Mouse (Mus musculus): ENCODE results near the gene Pdss1. TPM values are rescaled to one million over a fixed set of nuclear protein-coding genes. Genes with fewer than 3 reads are reported as not detected.
"Not testable (repeated sequence)": the region's sequence is repeated elsewhere in the genome, so short reads cannot be mapped to it uniquely, and the experiment has no call there.

Gene Pdss1
- 32.1 and 35.6 TPM in 2 replicates for polyA plus RNA-seq (2014; fragmentation: Nextera tagmentation; extraction: Ambion mirVana)

GRCm38 (mm10) chr2:22895282-22896273, at the start of gene Pdss1:
TSS of gene Pdss1 (plus strand) at chr2:22895522.
- Histone ChIP-seq H3K9ac (ENCODE audit: low read depth, low read length) (peak within 1 kb of the TSS; percentile 90), H3K9me3 (replicated peaks; ENCODE audit: control insufficient read depth, low read length) (no peaks in the 10 kb centered on the region), H3K27ac (ENCODE audit: low read depth, low read length) (peak within 1 kb of the TSS; percentile 86), H3K27me3 (ENCODE audit: control insufficient read depth, insufficient read depth, low read length) (no peaks in the 10 kb centered on the region), H3K4me2 (peak within 1 kb of the TSS; percentile 70), H3K4me3 (ENCODE audit: low read depth, low read length) (peak within 1 kb of the TSS; percentile 93), H3K4me1 (ENCODE audit: control insufficient read depth, insufficient read depth, low read length) (no peaks in the 10 kb centered on the region), H3K36me3 (ENCODE audit: control insufficient read depth, insufficient read depth, low read length) (no peaks in the 10 kb centered on the region)
- peak; percentile 99 for ATAC-seq (replicated peaks; ENCODE audit: insufficient number of reproducible peaks, low FRiP score, low TSS enrichment)
- under 1% methylated on average over 80 of the region's 81 CpGs for WGBS (ENCODE audit: insufficient replicate concordance)

- H3K27ac ChIP-seq (ENCODE audit: low read depth, low read length) = no peak overlapping the region
- H3K9me3 ChIP-seq (replicated peaks; ENCODE audit: control insufficient read depth, low read length) = no peaks in the 10 kb centered on the region
- H3K27me3 ChIP-seq (ENCODE audit: control insufficient read depth, insufficient read depth, low read length) = no peaks in the 10 kb centered on the region
- no peak overlapping the region for H3K4me2 ChIP-seq
- no peaks in the 10 kb centered on the region for H3K36me3 ChIP-seq (ENCODE audit: control insufficient read depth, insufficient read depth, low read length)
- no peak overlapping the region for H3K4me3 ChIP-seq (ENCODE audit: low read depth, low read length)
- no peaks in the 10 kb centered on the region for H3K4me1 ChIP-seq (ENCODE audit: control insufficient read depth, insufficient read depth, low read length)
- no peak for ATAC-seq (replicated peaks; ENCODE audit: insufficient number of reproducible peaks, low FRiP score, low TSS enrichment)
- WGBS (ENCODE audit: insufficient replicate concordance) = 67% methylated on average over 4 of the region's 4 CpGs
- no peak overlapping the region for H3K9ac ChIP-seq (ENCODE audit: low read depth, low read length)
Observed at GRCm38 (mm10) chr2:22851900-22852299, 43.4 kb upstream of the Pdss1 start.

- H3K27ac ChIP-seq (ENCODE audit: low read depth, low read length) = no peak overlapping the region
- H3K4me2 ChIP-seq = no peak overlapping the region
- no peak overlapping the region for H3K9ac ChIP-seq (ENCODE audit: low read depth, low read length)
- no peak for ATAC-seq (replicated peaks; ENCODE audit: insufficient number of reproducible peaks, low FRiP score, low TSS enrichment)
- H3K4me1 ChIP-seq (ENCODE audit: control insufficient read depth, insufficient read depth, low read length) = no peaks in the 10 kb centered on the region
- no peaks in the 10 kb centered on the region for H3K27me3 ChIP-seq (ENCODE audit: control insufficient read depth, insufficient read depth, low read length)
- H3K9me3 ChIP-seq (replicated peaks; ENCODE audit: control insufficient read depth, low read length) = no peaks in the 10 kb centered on the region
- no peaks in the 10 kb centered on the region for H3K36me3 ChIP-seq (ENCODE audit: control insufficient read depth, insufficient read depth, low read length)
- 79% methylated on average over 3 of the region's 3 CpGs for WGBS (ENCODE audit: insufficient replicate concordance)
- H3K4me3 ChIP-seq (ENCODE audit: low read depth, low read length) = no peak overlapping the region
Observed at GRCm38 (mm10) chr2:22857501-22857900, 37.8 kb upstream of the Pdss1 start.

- H3K36me3 ChIP-seq (ENCODE audit: control insufficient read depth, insufficient read depth, low read length) = no peaks in the 10 kb centered on the region
- no peak overlapping the region for H3K27ac ChIP-seq (ENCODE audit: low read depth, low read length)
- H3K4me3 ChIP-seq (ENCODE audit: low read depth, low read length) = no peak overlapping the region
- H3K27me3 ChIP-seq (ENCODE audit: control insufficient read depth, insufficient read depth, low read length) = no peaks in the 10 kb centered on the region
- H3K4me1 ChIP-seq (ENCODE audit: control insufficient read depth, insufficient read depth, low read length) = no peaks in the 10 kb centered on the region
- no peaks in the 10 kb centered on the region for H3K9me3 ChIP-seq (replicated peaks; ENCODE audit: control insufficient read depth, low read length)
- no peak overlapping the region for H3K9ac ChIP-seq (ENCODE audit: low read depth, low read length)
- WGBS (ENCODE audit: insufficient replicate concordance) = 74% methylated on average over 2 of the region's 2 CpGs
- ATAC-seq (replicated peaks; ENCODE audit: insufficient number of reproducible peaks, low FRiP score, low TSS enrichment) = no peak
- no peak overlapping the region for H3K4me2 ChIP-seq
Observed at GRCm38 (mm10) chr2:22862194-22862593, 33.1 kb upstream of the Pdss1 start.

GRCm38 (mm10) chr2:22864394-22865037, 30.8 kb upstream of the Pdss1 start:
- not testable (repeated sequence) for H3K4me3 ChIP-seq (ENCODE audit: low read depth, low read length); H3K27ac ChIP-seq (ENCODE audit: low read depth, low read length); H3K9ac ChIP-seq (ENCODE audit: low read depth, low read length); H3K27me3 ChIP-seq (ENCODE audit: control insufficient read depth, insufficient read depth, low read length); H3K36me3 ChIP-seq (ENCODE audit: control insufficient read depth, insufficient read depth, low read length); H3K4me1 ChIP-seq (ENCODE audit: control insufficient read depth, insufficient read depth, low read length); H3K4me2 ChIP-seq; H3K9me3 ChIP-seq (replicated peaks; ENCODE audit: control insufficient read depth, low read length)
- ATAC-seq (replicated peaks; ENCODE audit: insufficient number of reproducible peaks, low FRiP score, low TSS enrichment) = 0 out of 2 replicates have a peak, but pooled peaks have one; percentile 71
- 4% methylated on average over 6 of the region's 6 CpGs for WGBS (ENCODE audit: insufficient replicate concordance)

- no peaks in the 10 kb centered on the region for H3K4me1 ChIP-seq (ENCODE audit: control insufficient read depth, insufficient read depth, low read length)
- H3K27me3 ChIP-seq (ENCODE audit: control insufficient read depth, insufficient read depth, low read length) = no peaks in the 10 kb centered on the region
- no peak overlapping the region for H3K4me2 ChIP-seq
- H3K9ac ChIP-seq (ENCODE audit: low read depth, low read length) = no peak overlapping the region
- H3K36me3 ChIP-seq (ENCODE audit: control insufficient read depth, insufficient read depth, low read length) = no peaks in the 10 kb centered on the region
- 77% methylated on average over 1 of the region's 1 CpGs for WGBS (ENCODE audit: insufficient replicate concordance)
- H3K4me3 ChIP-seq (ENCODE audit: low read depth, low read length) = no peak overlapping the region
- no peaks in the 10 kb centered on the region for H3K9me3 ChIP-seq (replicated peaks; ENCODE audit: control insufficient read depth, low read length)
- no peak overlapping the region for H3K27ac ChIP-seq (ENCODE audit: low read depth, low read length)
- ATAC-seq (replicated peaks; ENCODE audit: insufficient number of reproducible peaks, low FRiP score, low TSS enrichment) = no peak
Observed at GRCm38 (mm10) chr2:22865818-22866217, 29.5 kb upstream of the Pdss1 start.

GRCm38 (mm10) chr2:22866894-22867424, 28.4 kb upstream of the Pdss1 start:
- ATAC-seq (replicated peaks; ENCODE audit: insufficient number of reproducible peaks, low FRiP score, low TSS enrichment) = no peak
- Histone ChIP-seq H3K9ac (ENCODE audit: low read depth, low read length) (no peak overlapping the region), H3K9me3 (replicated peaks; ENCODE audit: control insufficient read depth, low read length) (no peaks in the 10 kb centered on the region), H3K36me3 (ENCODE audit: control insufficient read depth, insufficient read depth, low read length) (no peaks in the 10 kb centered on the region), H3K4me1 (ENCODE audit: control insufficient read depth, insufficient read depth, low read length) (no peaks in the 10 kb centered on the region), H3K27ac (ENCODE audit: low read depth, low read length) (no peak overlapping the region), H3K4me3 (ENCODE audit: low read depth, low read length) (no peak overlapping the region), H3K4me2 (no peak overlapping the region), H3K27me3 (ENCODE audit: control insufficient read depth, insufficient read depth, low read length) (no peaks in the 10 kb centered on the region)
- WGBS (ENCODE audit: insufficient replicate concordance) = 65% methylated on average over 7 of the region's 7 CpGs

GRCm38 (mm10) chr2:22873159-22873558, 22.2 kb upstream of the Pdss1 start:
- WGBS (ENCODE audit: insufficient replicate concordance) = 83% methylated on average over 1 of the region's 1 CpGs
- Histone ChIP-seq H3K9me3 (replicated peaks; ENCODE audit: control insufficient read depth, low read length) (no peaks in the 10 kb centered on the region), H3K9ac (ENCODE audit: low read depth, low read length) (no peak overlapping the region), H3K27ac (ENCODE audit: low read depth, low read length) (no peak overlapping the region), H3K4me3 (ENCODE audit: low read depth, low read length) (no peak overlapping the region), H3K4me2 (no peak overlapping the region), H3K4me1 (ENCODE audit: control insufficient read depth, insufficient read depth, low read length) (no peaks in the 10 kb centered on the region), H3K36me3 (ENCODE audit: control insufficient read depth, insufficient read depth, low read length) (no peaks in the 10 kb centered on the region), H3K27me3 (ENCODE audit: control insufficient read depth, insufficient read depth, low read length) (no peaks in the 10 kb centered on the region)
- ATAC-seq (replicated peaks; ENCODE audit: insufficient number of reproducible peaks, low FRiP score, low TSS enrichment) = no peak
